Mouse (Mus musculus): ENCODE data around the gene Zdhhc7.

The Zdhhc7 gene

DNA sequence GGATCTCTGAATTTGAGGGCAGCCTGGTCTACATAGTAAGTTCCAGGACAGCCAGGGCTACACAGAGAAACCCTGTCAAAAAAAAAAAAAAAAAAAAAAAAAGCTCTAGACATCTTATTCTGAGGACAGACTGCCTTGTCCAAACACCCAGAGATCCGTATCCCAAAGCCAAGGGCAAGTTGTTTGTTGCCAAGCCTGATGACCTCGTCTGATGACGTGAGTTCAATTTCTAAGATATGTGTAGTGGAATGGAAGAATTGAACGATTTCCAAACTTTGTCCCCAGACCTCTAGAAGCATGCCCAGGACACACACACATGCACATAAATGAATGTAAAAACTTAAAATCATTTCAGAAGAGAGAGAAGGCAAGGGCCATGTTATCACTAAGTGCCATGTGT, 35.1 kb downstream of the Zdhhc7 start:
- DNase-seq, result no peak

DNA sequence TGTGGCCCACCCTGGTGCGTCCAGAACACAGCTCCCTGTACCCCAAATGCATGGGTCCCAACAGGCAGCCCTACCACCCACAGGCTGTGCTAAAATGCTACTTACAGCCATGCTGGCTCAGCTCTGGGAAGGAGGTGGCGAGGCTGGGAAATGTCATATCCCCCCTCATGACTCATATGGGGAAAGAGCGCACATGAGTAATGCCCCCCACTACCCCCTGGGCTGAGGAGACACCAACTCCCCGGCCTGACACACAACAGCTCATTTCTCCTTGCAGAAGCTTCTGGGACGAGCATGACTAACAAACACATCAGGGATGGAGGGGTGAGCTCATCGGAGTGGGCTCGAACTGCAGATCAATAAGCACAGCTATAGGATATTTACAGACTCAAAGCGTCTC, 35.7 kb downstream of the Zdhhc7 start:
- DNase-seq, result no peak

DNA sequence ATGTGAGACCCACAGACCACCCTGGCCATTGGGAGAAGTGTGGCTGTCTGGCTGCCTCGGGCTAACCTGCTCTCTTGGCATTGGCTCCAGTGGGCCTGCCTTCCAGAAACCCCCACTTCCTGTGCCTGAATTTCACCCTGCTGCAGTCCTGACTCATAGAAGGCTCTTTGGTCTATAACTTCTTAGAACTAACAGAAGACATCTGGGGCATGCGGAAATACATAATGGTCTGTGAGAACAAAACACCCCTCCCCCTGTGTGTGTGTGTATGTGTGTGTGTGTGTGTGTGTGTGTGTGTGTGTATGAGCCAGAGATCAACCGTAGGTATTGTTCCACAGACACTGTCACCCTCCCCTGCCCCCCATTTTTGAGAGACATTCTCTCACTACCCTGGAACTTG, 38.0 kb downstream of the Zdhhc7 start:
- no peak for DNase-seq

DNA sequence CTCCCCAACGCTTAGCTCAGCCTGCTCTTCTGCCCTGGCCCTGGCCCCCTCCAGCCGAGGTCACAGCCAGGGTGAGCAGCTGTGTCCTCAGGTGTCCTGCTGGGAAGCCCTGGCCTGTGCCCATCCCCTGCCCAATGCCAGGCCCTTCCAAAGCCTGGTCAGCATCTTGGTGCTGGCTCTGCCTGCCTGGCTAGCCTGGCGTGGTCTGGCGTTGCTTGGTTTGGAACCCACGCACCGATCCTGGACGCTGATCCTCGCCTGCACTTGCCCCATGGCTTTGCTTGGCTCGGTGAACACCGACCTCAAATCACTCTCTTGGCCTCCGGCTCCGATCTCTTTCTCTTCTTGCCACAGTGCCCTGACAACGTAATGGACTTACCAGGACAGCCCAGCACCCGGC, 38.5 kb downstream of the Zdhhc7 start:
- no peak for DNase-seq

DNA sequence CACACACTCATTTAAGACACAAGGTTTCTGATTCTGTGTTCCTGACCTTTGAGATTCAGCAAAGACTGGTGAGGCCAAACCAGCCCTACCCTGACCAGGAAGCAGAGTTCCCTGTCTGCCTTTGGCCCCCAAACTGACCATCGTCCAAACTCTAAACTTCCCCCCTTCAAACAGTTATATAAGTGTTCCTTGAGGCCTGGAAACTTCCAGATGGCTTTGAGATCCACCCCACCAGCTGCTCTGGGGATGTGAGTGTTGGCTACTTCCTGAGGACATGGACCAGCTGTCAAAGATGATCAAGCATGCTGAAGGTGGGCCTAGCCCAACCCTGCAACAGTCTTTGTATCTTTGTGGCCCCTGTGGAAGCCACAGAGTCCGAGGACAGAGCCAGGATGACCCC, 44.2 kb downstream of the Zdhhc7 start:
- no peak for DNase-seq

DNA sequence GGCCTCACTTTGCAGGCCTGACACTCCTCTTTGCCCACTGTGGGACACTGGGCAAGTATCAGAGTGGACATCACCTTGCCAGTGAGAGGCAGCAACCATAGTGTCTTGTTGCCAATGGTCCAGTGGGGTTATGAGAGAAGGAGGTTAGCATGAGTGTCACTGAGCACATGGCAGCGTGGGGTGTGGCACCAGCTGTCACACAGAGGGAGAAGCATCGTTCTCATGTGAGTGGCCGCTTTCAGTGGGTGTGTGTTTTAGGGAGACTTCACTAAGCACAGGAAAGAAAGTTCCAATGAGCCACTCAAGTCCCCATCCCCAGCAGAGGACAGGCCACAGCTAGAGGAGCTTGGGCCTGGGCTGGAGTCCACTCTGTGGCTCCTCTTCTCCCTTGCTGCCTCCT, 46.4 kb downstream of the Zdhhc7 start:
- no peak for DNase-seq

DNA sequence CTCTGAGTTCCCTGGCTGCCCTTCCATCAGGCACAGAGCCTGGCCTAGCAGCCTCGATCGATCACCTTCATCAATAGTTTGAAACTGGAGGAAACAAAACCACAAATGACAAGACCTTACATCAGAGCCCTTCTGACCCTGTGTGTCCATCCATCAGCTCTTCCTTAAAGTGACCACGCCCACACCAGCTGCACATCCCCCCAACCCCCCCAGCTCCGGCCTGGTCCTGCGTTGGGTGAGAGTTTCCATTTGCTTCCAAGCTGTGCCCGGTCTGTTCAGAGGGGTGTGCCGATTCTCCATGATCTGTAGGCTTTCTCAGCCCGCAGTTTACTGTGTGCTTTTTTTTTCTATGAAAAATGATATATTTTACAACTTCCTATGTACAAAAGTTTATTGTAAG, 49.0 kb downstream of the Zdhhc7 start:
- no peak for DNase-seq

DNA sequence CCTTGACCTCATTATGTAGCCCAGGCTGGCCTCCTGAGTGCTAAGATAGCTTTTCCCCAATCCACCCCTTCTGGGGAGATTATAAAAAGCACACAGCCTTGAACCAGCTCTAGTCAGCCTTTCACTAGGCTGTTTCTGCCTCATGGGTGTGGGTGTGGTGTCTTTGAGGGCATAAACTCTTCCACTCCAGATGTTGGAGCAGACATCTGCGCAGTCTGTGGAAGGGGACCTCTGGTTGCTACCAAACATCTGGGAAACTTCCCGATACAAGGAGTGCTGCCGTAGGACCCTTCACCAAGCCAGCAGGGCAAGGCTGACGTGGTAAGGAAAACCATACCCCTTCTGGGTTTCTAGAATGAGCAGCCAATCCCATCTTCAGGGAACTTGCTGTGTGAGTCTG, 49.4 kb downstream of the Zdhhc7 start:
- no peak for DNase-seq

DNA sequence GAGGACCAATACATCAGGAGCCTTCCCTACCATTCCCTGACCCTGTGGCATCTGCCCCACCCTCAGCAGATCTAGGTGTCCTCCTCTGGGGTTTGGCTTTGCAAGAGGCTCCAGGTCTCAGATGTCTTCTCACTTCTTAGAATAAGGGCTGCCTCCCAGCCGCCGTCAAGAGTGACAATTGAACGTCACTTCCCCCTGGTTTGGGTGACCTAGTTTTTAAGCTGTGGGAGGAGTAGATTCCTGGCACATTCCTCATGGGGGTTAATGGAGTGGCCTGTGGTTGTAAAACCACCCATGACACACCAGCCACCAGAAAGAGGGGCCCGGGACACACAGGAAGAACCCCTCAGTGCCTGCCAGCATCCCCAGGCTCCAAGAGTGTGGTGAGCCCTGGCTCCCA, 50.3 kb downstream of the Zdhhc7 start:
- DNase-seq, result no peak

DNA sequence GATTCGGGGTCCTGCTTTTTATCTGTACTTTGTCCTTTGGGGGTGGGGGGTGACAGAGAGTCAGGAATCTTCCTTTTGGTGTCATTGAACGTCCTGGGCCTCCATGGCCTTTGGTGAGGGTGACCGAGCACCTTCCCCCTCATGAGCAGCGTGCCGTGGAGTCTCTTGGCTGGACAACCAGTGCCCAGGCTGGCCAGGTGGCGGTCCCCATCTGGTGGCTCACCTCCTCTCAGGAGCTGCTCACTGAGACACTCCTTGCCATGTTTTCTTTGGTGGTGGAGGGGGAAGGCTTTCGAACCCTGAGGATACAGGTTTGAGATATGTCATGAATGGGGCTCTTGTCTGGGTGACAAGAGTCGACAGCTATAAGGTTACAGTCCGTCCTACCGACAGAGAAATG, 50.9 kb downstream of the Zdhhc7 start:
- DNase-seq, result peak in 1 of 2 experiments; percentile 56

DNA sequence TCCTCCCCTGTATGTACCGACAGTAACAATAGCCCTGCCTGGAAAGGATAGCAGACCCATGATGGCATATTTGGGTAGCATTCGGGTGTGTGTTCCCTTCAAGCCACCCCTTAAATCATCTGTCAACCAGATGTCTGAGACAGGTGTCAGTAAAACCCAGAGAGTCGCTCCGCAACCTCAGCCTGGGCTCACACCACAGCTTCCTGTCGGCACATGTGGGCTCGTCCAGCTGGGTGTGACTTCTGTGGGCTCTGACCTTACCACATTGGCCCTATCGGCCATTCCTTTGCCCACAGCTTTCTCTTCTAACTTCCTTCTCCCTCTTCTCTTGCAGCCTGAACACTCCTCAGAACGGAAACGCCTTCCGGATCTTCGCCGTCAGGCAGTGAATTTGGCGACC, 51.3 kb downstream of the Zdhhc7 start:
- DNase-seq, result no peak

DNA sequence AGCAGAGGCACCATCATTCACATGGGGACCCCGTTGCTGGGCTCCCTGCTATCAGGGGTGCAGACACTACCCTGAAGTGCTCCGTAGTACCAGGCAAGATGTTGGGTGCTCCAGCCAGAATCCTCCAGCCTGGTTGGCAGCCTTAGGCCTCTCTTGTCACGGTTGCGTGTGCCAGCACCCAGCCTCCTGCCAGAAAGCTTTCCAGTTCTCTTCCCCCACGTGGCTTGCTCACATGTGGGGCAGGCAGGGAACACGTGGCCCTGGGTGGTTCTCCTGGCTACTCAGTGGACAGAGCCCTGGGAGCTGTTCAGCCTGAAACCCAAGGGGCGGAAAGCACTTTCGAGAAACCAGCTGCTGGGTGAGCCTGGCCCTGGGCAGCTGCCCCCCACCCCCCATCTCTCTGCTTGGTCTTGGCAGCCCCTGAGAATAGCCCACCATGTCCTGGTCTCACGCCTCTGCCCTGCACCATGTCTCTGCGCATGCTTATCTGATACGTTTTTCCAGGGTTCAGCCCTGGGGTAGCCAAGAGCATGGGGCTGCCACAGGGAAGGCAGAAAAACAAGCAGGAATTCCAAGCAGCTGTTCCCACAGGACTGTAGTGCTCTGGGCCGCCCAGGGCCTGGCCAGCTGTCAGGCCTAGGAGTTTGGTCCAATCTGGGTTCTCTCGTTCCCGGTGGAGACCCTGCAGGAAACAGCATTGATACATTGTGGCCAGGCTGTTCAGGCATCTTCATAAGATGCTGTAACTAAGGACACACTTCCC, 54.8 kb downstream of the Zdhhc7 start:
- peak; percentile 87 to 90 for DNase-seq

DNA sequence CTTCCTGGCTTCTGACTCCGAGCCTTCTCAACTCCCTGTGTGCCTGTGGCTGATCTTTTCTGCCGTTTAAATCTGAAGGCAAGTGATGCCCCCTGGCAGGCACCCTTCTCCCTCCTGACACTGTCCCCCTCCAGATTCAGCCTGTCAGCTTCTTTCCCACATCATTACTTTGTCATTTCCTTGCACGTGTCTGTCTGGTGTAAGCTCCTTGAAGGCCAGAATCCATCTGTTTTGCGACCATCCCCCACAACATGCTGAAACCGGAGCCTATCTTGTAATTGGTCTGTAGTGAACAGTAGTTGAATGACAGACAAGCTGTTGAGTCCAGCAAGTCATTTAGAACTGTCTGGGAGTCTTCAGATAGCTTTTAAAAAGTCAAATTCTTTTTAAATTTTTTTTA, 55.8 kb downstream of the Zdhhc7 start:
- DNase-seq, result no peak

DNA sequence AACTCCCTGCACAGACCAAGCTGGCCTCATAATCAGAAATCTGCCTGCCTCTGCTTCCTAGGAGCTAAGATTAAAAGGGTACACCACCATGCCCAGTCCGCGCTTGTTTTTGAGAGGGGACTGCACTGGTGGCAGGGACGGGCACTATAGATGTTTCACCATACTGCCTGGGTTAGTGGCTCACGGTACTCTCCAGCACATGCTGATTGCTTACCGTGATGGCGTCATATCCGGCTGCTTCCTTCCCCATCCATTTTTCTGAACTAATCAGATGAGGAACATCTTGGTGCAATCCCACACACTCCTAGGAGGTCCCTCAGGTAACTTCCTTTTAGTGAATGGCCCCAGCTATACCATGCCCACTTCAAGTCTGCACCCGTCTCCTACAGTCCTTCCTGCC, 56.4 kb downstream of the Zdhhc7 start:
- DNase-seq, result no peak

DNA sequence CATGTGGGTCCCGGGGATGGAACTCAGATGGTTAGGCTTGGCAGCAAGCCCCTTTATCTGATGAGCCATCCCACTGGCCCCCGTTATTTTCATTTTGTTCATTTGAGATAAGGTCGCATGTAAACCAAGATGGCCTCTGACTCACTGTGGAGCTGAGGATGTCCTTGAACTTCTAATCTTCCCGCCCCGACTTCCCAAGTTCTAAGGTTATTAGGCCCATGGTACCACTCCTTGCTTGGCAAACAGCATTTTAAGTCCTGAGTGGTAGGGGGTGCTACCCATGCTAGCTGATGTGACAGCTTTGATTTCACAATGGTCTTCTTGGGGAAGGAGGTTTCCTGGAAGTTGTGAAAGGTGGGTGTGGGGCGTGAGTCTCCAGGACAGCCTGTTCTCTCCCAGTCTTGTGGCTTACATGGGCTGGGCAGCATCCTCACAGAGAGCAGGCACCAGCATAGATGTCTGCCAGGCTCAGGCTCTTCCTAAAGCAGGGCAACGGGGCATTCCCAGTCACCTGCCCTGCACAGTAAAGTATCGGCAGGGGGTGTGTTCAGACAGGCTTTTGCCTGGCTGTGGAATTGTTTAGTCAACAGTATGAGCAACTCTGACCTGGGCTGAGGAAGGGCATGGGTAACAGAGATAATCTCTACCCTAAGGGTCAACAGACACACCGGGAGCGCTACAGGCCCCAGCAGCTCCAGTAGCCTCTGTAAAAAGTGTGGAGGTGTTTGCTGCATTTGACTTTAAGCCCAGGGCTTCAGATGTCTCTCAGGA, 58.6 kb downstream of the Zdhhc7 start:
- no peak for DNase-seq

DNA sequence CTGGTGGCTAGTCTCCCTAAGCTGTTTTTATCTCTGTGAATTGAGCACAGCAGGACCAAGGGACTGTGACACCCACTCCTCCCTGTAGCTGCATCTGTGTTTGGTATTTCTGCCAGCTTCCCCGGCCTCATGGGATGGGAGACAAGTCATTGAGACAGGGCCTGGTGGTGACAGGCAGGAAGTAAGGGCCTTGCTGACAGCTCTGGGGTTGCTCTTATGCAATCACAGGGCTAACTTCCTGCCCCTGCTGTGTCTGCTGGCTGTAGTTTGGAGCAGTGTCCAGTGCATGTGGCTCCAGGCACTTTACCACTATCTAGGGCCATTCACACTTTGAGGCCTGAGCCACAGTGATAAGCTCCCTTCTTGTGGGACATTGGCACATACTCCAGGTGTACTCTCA, 60.4 kb downstream of the Zdhhc7 start:
- peak in 1 of 2 experiments; percentile 22 for DNase-seq

DNA sequence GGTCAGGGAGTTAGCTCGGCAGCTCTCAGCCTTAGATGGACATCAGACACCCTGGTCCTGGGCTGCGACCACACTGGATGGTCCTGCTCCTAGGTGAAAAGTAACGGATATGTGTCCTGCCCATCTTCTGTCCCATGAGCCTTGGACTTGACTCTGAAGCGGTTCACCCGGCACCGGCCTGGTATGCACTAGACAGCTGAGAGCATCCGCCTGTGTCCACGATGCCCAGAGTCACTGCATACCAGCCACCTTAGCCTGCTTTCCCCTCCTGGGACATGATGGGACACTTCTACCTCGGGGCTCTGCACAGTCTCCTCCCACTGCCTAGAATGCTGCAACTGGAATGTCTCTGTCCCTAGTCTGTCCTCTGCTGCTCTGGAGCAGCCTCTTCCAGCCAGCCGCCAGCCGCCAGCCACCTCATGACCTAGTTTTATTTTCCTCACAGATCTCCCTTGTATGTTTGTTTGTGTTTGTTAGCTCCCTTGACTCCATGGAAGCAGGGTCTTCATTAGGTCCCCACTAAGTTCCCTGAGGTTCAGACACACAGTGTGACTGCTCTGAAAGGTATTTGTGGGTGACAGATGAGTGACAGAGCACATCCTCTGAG, 61.9 kb downstream of the Zdhhc7 start:
- DNase-seq, result no peak

DNA sequence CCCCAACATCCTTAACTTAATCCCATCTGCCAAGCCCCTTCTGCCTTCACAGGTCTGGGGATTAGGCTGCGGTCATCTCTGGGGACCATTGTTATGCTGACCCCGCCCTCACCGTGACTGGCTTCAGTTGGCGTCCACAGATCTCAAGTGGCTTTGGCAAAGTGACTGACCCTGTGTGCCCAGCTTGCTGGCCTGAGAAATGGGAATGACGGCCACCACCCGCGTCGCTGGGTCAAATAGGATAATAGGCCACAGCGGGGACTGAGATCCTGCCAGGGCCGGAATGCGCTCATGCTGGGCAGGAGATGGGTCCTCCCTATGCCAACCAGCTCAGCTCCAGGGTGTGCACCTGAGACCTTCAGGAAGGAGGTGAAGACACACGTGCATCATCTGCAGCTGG, 62.5 kb downstream of the Zdhhc7 start:
- DNase-seq, result peak in 1 of 2 experiments; percentile 51

DNA sequence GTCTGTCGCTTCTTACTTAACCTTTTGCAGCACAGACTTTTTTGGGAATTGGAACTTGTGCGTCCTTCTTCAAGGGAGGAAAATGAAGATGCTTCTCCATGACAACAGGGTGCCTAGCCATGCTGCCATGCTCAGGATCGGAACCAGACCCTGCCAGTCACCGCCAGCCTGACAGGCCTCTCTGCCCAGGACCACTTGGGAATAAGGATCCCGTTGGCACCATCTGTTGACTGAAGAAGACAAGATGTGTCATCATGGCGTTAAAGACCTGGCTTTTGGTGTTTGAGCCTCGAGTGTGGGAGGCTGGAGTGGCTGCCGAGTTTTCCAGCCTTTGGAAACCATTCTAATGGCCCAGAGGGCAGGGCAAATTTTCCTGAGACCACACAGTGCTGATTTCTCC, 63.7 kb downstream of the Zdhhc7 start:
- no peak for DNase-seq

DNA sequence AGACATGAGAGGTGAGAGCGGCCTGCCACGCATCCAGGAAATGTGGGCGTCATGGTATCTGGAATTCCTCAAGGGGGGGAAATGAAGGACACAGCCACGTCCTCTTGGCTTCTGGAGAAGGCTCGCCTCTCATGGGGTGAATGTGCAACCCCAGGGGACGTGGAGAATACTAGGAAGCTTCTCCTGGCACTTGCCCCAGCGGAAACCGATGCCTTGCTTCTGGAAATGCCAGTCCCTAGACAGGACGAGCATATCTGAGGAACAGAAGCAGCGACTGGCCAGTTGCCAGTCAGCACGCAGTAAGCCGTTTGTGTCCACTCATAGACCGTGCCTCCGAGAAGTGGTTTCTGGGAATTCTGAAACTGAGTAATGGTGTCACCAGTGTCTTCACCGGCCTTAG, 64.1 kb downstream of the Zdhhc7 start:
- peak; percentile 28 to 45 for DNase-seq

DNA sequence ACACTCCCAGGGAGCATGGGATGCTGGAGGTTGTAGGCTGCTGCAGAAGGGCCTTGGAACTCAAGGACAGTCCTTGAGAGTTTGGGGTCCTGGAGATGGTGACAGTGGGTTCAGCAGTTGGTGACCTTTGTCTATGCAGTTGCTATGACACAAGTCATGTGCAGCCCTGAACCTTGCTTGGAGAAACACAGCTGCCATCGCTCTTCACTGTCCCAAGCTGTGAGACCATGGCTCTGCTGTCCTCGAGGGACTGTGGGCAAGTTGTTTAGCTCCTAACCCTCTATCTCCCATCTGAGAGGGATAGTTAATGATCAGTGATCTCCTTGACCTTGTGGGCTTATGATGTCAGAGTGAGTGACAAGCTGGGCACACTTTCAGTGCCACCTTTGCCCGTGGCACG, 64.7 kb downstream of the Zdhhc7 start:
- DNase-seq, result no peak

DNA sequence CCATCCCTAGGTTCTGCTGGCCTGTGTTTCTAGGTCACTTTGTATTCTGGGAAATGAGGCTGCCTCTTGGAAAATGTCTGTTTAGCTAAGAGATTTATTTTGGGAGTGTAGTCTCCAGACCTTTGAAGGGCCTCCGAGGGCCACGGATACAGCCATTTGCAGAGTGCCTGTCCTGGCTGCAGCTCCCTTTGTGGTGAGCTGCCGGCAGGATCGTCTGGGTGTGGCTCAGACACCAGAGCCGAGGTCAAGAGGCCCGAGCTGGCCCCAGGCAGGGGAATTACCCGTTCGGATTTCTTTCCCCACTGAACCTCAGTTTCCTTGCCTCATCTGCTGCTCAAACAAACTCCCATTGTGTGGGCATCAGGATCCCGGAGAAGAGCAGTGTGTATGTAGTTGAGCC, 65.2 kb downstream of the Zdhhc7 start:
- no peak for DNase-seq

DNA sequence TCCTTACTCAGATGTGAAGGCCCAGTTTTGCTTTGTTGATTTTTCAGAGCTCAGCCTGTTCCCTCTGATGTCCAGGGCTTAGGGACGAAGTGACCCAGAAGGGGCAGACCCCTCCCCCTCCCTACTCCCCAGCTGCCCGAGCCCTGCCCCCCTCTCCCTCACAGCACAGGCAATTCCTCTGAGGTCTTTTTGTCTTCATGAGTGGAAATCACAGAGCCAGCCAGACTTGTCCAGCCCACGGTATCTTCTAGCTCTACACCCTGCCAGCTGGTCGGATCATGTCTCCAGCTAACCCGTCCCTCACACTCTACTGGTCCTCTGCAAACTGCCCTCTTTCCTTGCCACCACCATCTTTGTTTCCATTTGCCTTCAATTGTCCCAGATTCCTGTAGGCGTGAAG, 66.8 kb downstream of the Zdhhc7 start:
- no peak for DNase-seq

DNA sequence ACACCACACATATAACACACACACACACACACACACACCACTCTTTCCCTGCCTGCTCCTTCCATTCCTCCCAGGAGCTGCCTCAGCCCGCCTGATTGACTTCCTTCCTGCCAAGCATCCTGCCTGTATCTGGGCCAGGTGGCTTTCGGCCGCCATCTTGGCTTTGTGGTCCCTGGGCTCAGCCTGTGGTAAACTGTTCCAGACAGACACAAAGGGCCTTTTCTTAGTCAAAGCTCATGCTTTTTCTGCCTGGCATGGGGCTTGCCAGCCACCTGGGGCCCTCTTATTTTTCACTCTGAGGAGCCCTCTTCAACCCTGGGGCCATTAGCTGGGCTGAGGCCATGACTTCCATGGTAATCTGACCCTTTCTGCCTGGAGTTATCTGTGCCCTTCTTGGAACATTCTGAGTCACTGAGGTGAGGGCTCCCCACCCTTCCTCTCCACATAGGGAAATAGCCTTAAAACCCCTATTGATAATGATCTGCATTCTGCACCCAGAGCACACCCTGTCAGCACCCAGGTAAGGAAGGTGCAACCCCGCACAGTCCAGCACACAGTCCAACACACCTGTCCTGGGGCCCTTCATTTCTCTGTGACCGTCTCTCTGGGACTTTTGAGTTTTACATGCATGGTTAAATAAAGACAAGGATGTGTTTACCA, 68.6 kb downstream of the Zdhhc7 start:
- DNase-seq, result no peak

All from cerebellum, postnatal 25 days (tissue).